Mouse (Mus musculus): ENCODE measurements at regions not wholly inside any gene's neighbourhood (a gene's known extent, or its start where the extent isn't known, plus 50 kb on each side); places are given as distances from the start of the nearest gene placed in this dataset.
A peak's percentile ranks its signal among the peaks of the same experiment; 100 is the strongest.

- no peak overlapping the region for H3K27ac ChIP-seq (replicated peaks; ENCODE audit: low read depth, low read length)
- H3K27me3 ChIP-seq (ENCODE audit: control insufficient read depth, insufficient read depth, low read length): peaks cover 8% of the 10 kb centered on the region
- no peak overlapping the region for H3K4me3 ChIP-seq (replicated peaks; ENCODE audit: low read length)
- no peaks in the 10 kb centered on the region for H3K4me1 ChIP-seq (ENCODE audit: control insufficient read depth, insufficient read depth, low read length)
- H3K9me3 ChIP-seq (ENCODE audit: control insufficient read depth, low read length): no peaks in the 10 kb centered on the region
- no peaks in the 10 kb centered on the region for H3K36me3 ChIP-seq (ENCODE audit: control insufficient read depth, insufficient read depth, low read length)
- H3K9ac ChIP-seq (ENCODE audit: low read depth, low read length, severe bottlenecking): no peak overlapping the region
- no peak for DNase-seq (ENCODE audit: low spot score)
- no peak overlapping the region for H3K4me2 ChIP-seq (replicated peaks; ENCODE audit: low read depth, low read length, severe bottlenecking)
- WGBS: 13% methylated on average over 1 of the region's 1 CpGs
- no peak for ATAC-seq (ENCODE audit: low FRiP score, low read depth)
- no peak for TF ChIP-seq POLR2A (IDR thresholded peaks at IDR 0.05; ENCODE audit: borderline replicate concordance, extremely low read depth, insufficient read depth, insufficient read length)
These were observed 83.8 kb downstream of the Eif4e start for GRCm38 (mm10) chr3:138609749-138610148.

GRCm38 (mm10) chr3:138612884-138613653 lies 87.1 kb downstream of the Eif4e start:
- no peak overlapping the region for H3K4me2 ChIP-seq (replicated peaks; ENCODE audit: low read depth, low read length, severe bottlenecking)
- H3K9me3 ChIP-seq (ENCODE audit: control insufficient read depth, low read length): no peaks in the 10 kb centered on the region
- peaks cover 8% of the 10 kb centered on the region for H3K27me3 ChIP-seq (ENCODE audit: control insufficient read depth, insufficient read depth, low read length)
- TF ChIP-seq POLR2A (IDR thresholded peaks at IDR 0.05; ENCODE audit: borderline replicate concordance, extremely low read depth, insufficient read depth, insufficient read length): no peak
- H3K4me1 ChIP-seq (ENCODE audit: control insufficient read depth, insufficient read depth, low read length): no peaks in the 10 kb centered on the region
- ATAC-seq (ENCODE audit: low FRiP score, low read depth) (peak; percentile 79), DNase-seq (ENCODE audit: low spot score) (peak; percentile 24)
- H3K36me3 ChIP-seq (ENCODE audit: control insufficient read depth, insufficient read depth, low read length): no peaks in the 10 kb centered on the region
- no peak overlapping the region for H3K9ac ChIP-seq (ENCODE audit: low read depth, low read length, severe bottlenecking)
- H3K27ac ChIP-seq (replicated peaks; ENCODE audit: low read depth, low read length): no peak overlapping the region
- WGBS: 55% methylated on average over 9 of the region's 9 CpGs
- no peak overlapping the region for H3K4me3 ChIP-seq (replicated peaks; ENCODE audit: low read length)

DNA sequence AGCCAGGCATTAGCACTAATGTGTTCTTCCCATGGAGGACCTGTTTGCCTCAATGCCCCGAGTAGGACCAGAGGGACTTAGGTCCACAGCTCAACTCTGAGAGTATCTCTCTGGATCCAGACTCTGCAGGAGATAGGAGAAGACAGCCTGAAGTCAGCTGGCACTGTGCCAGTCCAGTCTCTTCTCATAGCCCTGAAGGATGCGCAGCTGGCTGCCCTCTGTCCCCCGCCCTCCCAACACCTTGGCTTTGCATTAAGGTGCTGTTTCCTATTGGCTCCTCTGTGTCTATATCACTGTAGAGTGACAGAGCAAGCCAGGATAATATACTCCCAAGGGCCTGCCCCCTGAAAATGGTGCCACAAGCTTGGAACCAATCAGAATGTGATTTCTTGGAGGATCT lies 87.7 kb downstream of the Eif4e start:
- H3K9me3 ChIP-seq (ENCODE audit: control insufficient read depth, low read length): no peaks in the 10 kb centered on the region
- 0 out of 2 replicates have a peak, but pooled peaks have one; percentile 28 for ATAC-seq (ENCODE audit: low FRiP score, low read depth)
- H3K4me3 ChIP-seq (replicated peaks; ENCODE audit: low read length): no peak overlapping the region
- no peak for TF ChIP-seq POLR2A (IDR thresholded peaks at IDR 0.05; ENCODE audit: borderline replicate concordance, extremely low read depth, insufficient read depth, insufficient read length)
- WGBS: 83% methylated on average over 3 of the region's 3 CpGs
- no peaks in the 10 kb centered on the region for H3K4me1 ChIP-seq (ENCODE audit: control insufficient read depth, insufficient read depth, low read length)
- H3K36me3 ChIP-seq (ENCODE audit: control insufficient read depth, insufficient read depth, low read length): no peaks in the 10 kb centered on the region
- no peak overlapping the region for H3K9ac ChIP-seq (ENCODE audit: low read depth, low read length, severe bottlenecking)
- H3K4me2 ChIP-seq (replicated peaks; ENCODE audit: low read depth, low read length, severe bottlenecking): no peak overlapping the region
- H3K27ac ChIP-seq (replicated peaks; ENCODE audit: low read depth, low read length): no peak overlapping the region
- peaks cover 8% of the 10 kb centered on the region for H3K27me3 ChIP-seq (ENCODE audit: control insufficient read depth, insufficient read depth, low read length)
- no peak for DNase-seq (ENCODE audit: low spot score)

DNA sequence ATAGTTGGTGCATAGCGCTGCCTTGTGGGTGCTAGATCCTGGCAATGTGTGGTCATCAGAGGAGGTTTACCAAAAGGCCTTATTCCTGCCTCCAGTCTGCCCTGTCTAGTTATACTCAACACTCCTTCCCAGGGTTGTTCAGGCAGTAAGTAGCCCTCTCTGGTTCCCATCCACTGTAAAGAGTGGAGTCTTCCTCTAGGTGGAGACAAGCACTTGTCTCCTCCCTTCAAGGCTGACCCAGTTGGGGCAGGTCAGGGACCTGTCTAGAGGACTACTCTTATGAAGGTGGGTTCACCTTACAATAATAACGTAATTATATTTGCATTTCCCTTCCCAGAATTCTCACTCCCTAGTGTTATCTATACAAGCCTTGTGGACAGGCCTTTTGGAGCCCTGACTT lies 88.9 kb downstream of the Eif4e start:
- H3K4me2 ChIP-seq (replicated peaks; ENCODE audit: low read depth, low read length, severe bottlenecking): no peak overlapping the region
- ATAC-seq (ENCODE audit: low FRiP score, low read depth) (no peak), DNase-seq (ENCODE audit: low spot score) (no peak)
- no peaks in the 10 kb centered on the region for H3K36me3 ChIP-seq (ENCODE audit: control insufficient read depth, insufficient read depth, low read length)
- no peak overlapping the region for H3K27ac ChIP-seq (replicated peaks; ENCODE audit: low read depth, low read length)
- no peak overlapping the region for H3K9ac ChIP-seq (ENCODE audit: low read depth, low read length, severe bottlenecking)
- no peak for TF ChIP-seq POLR2A (IDR thresholded peaks at IDR 0.05; ENCODE audit: borderline replicate concordance, extremely low read depth, insufficient read depth, insufficient read length)
- no peaks in the 10 kb centered on the region for H3K4me1 ChIP-seq (ENCODE audit: control insufficient read depth, insufficient read depth, low read length)
- no peaks in the 10 kb centered on the region for H3K9me3 ChIP-seq (ENCODE audit: control insufficient read depth, low read length)
- H3K4me3 ChIP-seq (replicated peaks; ENCODE audit: low read length): no peak overlapping the region
- WGBS: 85% methylated on average over 2 of the region's 2 CpGs
- peaks cover 8% of the 10 kb centered on the region for H3K27me3 ChIP-seq (ENCODE audit: control insufficient read depth, insufficient read depth, low read length)

DNA sequence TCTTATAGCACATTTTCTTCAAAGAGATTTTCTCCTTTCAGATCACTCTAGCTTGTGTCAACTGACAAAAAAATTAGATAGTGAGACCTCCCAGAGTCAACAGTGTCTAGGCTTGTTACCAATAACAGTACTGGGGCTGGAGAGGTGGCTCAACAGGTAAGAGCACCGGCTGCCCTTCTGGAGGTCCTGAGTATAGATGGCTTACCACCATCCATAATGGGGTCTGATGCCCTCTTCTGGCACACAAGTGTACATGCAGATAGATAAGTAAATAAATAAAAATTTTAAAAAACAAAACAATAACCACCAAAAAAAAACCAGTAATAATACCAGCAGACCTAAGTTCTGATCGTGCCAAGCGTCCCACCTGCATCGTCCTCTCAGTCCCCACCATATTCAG lies 94.3 kb downstream of the Eif4e start:
- DNase-seq (ENCODE audit: low spot score) (no peak), ATAC-seq (ENCODE audit: low FRiP score, low read depth) (no peak)
- H3K27me3 ChIP-seq (ENCODE audit: control insufficient read depth, insufficient read depth, low read length): no peaks in the 10 kb centered on the region
- TF ChIP-seq POLR2A (IDR thresholded peaks at IDR 0.05; ENCODE audit: borderline replicate concordance, extremely low read depth, insufficient read depth, insufficient read length): no peak
- H3K4me1 ChIP-seq (ENCODE audit: control insufficient read depth, insufficient read depth, low read length): no peaks in the 10 kb centered on the region
- H3K27ac ChIP-seq (replicated peaks; ENCODE audit: low read depth, low read length): no peak overlapping the region
- H3K4me3 ChIP-seq (replicated peaks; ENCODE audit: low read length): no peak overlapping the region
- WGBS: 81% methylated on average over 4 of the region's 4 CpGs
- no peaks in the 10 kb centered on the region for H3K36me3 ChIP-seq (ENCODE audit: control insufficient read depth, insufficient read depth, low read length)
- H3K4me2 ChIP-seq (replicated peaks; ENCODE audit: low read depth, low read length, severe bottlenecking): no peak overlapping the region
- H3K9me3 ChIP-seq (ENCODE audit: control insufficient read depth, low read length): no peaks in the 10 kb centered on the region
- no peak overlapping the region for H3K9ac ChIP-seq (ENCODE audit: low read depth, low read length, severe bottlenecking)

All from limb, embryonic 14.5 days (tissue).